Mouse (Mus musculus) gastrocnemius, postnatal 14 days (tissue): ENCODE data around the gene Lrp10. TPM values are rescaled to one million over a fixed set of nuclear protein-coding genes. Genes with fewer than 3 reads are reported as not detected.

Source experiments
- DNase-seq: peaks from one replicate; pipeline ENCODE4 v3.0.0; 2021; ENCODE audit warnings: mixed read lengths
- intact Hi-C: fragments of 180-260 bp; cut with DNase I; formaldehyde crosslinking; loops from one replicate; pipeline ENCODE4 v1.15.1; 2025; ENCODE audit warnings: low total_unique reads
- total RNA-seq, 2 experiments: library from RNA; stranded (reverse); gene quantifications; 2 replicates each; pipeline ENCODE4 v1.2.3; 2021

Gene Lrp10
- total RNA-seq, 2 experiments from 2014 or later, result 33.5 to 37.2 TPM

DNA sequence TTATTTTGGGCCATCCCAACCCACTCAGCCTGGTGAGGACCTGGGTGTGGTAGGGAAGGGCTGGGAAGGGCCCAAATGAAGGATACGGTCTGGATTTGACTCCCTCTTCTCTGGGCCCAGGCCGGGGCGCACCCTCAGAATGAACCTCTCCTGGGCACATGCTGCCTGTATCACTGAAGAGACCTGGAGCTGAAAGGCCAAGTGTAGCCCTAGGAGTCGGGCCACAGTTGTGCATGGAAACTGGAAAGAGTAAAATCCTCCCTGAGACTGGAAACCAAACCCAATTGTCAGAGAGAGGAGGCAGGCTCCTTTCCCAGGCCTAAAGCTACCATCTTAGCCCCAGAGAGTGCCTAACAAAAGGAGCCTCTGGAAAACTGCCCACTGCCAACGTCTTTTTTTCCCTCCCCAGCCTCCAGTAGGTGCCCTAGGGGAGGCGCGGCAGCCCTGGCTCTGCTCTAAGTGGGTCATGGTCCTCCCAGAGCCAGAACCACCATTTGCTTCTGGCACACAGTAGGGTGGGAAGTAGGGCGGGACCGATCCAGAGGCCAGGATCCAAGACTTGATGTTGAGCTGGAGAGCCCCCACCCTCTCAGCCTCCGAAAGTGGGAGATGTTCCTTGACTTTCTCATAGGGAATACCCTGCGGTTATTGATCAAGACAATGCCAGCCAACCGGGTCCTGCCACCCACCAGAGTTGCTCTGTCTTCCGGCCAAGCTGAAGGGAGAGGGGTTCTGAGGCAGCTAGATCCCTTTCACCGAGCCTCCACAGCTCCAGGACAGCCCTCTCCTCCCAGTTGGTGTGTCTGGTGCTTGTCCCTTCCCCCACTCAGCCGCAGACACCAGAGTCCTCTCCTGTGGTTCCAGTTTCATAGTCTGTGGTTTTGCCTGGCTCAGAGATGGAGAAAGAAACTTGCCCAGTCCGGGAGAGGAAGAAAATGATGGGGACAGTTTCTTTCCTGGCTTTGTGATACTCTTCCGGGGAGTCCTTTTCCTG lies 30.8 kb upstream of the Lrp10 start:
- intact Hi-C loops, result no loop called here
- peak; percentile 43 for DNase-seq

DNA sequence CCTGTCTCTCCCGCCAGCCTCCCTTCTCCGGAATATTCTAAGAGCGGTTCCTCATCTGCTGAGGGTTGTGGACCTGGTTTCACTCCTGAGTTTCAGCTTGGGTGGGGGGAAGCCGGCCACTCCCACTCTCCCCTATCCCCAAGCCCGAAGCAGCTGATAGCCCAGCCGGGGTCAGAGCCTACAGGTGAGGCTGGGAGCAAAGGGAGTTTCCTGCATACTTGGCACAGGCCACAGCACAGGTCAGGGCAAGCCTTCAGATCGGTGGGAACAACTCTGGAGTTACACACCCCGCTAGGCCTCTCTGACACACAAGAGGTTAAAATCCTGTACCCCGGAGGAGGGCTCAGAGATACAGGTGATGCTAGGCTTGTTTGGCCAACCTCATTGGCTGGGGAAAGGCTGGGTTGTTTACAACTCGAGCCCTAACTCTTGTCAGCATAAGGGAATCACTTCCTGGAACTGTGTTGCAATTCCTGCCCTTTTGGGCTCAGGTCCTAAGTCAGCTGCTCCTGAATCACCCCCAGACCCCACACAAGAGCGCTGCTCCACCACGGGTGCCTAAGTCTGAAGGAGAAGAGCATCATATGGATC lies 29.9 kb upstream of the Lrp10 start:
- DNase-seq, result no peak
- intact Hi-C loops, result no loop called here

DNA sequence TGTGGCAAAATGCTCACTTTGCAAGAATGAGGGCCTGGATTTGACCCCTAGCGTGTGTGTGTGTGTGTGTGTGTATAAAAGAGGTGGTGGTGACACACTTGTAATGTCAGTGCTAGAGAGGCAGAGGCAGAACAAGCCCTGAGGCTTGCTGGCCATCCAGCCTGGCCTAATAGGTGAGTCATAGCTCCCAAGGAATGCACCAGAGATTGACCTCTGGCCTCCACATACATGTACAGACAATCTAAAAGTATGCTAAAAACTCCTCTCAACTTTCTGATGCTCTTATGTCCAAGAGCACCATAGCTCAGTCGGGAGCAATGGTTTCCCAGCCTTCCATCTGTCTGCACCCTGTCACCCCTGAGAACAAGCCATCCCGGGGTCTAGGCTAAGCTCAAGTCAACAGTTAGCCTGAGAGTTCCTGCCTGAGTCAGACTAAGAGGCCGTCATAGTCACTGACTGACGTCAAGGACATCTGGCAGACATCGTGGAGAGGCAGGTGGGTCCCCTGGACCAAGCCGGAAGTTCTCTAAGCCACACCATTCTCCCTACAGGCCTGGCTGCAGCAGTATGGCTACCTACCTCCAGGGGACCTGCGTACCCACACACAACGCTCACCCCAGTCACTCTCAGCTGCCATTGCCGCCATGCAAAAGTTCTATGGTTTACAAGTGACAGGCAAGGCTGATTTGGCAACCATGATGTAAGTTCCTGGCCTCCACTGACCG lies 28.6 kb upstream of the Lrp10 start:
- DNase-seq, result no peak
- intact Hi-C loops, result no loop called here

DNA sequence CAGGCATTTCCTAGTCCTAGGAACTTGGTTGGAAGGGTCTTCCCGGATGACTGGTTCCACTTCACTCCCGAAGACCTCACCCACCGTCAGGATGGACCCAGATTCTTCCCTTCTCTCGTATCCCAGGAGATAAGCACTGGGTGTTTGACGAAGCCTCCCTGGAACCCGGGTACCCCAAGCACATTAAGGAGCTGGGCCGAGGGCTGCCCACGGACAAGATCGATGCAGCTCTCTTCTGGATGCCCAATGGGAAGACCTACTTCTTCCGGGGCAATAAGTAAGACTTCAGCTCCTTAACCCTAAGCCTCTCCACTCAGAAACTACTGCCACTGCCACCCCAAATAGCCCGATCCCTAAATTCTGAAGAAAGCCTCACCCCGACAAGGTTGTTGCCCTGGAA lies 24.8 kb upstream of the Lrp10 start:
- intact Hi-C loops, result no loop called here
- DNase-seq, result no peak

DNA sequence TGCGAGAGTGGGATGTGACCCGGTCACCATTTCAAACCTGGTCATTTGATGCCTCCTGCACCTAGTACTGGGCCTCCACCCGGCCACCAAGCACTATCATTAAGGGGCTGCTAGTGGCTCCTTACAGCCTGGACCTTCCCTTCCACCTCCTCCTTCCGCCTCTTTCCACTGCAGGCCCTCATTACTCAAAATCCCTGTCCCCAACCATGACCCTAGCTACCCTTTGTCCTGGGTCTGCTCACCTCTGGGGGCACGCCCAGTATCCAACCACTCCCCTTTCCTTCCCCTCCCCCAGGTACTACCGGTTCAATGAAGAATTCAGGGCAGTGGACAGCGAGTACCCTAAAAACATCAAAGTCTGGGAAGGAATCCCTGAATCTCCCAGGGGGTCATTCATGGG lies 24.3 kb upstream of the Lrp10 start:
- intact Hi-C loops, result no loop called here
- no peak for DNase-seq

DNA sequence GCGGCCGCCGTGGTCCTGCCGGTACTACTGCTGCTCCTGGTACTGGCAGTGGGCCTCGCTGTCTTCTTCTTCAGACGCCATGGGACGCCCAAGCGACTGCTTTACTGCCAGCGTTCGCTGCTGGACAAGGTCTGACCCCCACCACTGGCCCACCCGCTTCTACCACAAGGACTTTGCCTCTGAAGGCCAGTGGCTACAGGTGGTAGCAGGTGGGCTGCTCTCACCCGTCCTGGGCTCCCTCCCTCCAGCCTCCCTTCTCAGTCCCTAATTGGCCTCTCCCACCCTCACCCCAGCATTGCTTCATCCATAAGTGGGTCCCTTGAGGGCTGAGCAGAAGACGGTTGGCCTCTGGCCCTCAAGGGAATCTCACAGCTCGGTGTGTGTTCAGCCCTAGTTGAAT lies 23.4 kb upstream of the Lrp10 start:
- intact Hi-C loops, result no loop called here
- no peak for DNase-seq

DNA sequence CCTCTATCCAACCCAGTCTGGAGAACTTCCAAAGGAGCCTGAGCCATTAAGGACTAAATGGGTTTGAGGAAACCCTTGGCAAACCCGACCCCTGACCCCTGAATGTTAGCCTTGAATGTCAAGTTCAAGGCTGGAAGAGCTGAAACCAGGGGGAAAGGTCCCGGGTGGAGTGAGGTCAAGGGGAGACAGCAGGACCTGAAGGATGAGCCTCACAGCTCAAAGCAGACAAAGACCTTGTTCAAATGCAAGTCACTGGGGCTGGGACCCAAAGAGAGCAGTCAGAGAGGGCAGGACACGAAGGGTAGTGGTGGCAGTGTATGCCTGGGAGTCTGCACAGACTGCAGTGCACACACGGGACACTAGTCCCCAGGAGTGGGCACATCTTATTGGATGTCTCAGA lies 22.6 kb upstream of the Lrp10 start:
- no peak for DNase-seq
- intact Hi-C loops, result no loop called here

DNA sequence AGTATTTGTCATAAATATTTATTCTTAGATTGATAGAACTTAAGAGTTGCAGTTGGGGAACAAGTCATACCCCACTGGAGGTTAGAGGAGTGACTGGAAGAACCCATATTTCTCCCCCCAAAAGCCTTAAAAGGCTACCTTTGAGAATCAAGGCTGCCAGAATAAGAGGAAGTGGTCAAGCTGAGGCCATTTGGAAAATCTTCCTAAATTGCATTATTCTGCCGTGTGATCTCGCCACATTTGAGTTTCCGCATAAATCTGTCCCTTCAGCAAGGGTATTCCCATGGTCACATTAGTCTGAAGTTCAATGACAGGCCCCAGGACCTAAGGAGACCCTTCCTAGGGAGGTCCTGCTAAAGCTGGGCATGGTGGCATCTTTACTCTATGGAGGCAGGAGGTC lies 21.4 kb upstream of the Lrp10 start:
- intact Hi-C loops, result no loop called here
- no peak for DNase-seq

DNA sequence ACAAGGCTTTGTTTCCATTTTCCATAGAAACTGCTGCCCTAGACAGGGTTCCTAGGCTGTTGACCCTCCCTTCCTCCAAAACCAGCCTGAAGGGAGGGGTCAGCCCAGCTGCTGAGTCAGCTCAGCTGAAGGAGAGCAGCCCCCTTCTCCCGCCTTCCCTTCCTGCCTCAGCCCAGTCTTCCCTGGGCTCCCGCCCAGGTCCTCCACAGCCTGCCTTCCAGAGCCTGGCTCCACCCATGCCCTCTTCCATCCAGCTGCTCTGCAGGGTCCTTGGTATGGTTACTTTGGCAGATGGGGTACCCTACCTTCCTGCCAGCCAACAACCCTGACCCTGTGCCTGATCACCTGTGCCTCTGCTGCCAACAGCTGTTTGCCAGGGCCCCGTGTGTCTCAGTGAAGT lies 20.7 kb upstream of the Lrp10 start:
- intact Hi-C loops, result no loop called here
- DNase-seq, result peak; percentile 86

DNA sequence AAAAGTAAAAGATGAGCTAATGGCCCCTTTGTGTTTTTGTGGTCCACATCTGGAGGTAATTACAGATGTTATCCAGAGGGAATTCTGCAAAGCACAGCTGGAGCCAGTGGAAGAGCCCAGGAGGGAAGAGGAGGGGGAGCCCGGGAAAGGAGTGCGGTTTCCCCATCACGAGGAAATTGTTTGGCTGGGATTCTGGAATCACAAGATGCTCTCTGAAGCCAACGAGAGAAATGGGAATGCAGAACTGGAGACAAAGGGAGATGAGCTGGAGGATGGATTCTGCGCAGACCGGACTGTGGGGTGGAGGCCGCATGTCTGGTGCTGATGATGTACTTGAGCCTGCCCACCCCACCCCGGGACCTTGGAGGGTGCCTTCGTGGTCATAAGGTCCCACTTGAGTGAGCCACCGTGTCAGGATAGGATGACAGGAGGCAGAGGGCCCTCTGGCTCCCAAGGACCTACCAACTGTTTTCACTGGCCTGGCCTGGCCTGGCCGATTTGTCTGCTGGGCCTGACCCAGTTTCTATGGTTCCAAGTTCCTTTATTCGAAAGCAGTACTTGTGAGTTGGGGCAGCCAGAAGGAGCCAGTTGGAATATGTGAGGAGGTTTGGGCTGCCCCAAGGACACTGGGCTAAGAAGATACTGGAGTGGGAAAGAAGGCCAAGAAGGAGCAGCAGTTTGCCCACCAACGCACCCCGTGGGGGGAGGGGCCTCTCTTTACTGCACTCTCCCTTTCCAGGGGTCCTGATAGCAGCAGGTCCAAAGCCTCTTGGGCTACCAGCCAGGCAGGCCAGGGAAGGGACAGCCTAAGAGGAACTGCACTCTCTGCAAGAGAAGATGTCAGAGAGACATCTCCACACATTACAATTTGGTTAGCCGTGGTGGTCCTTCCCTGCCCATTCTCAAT lies 20.0 kb upstream of the Lrp10 start:
- peak; percentile 71 for DNase-seq
- intact Hi-C loops, result no loop called here

DNA sequence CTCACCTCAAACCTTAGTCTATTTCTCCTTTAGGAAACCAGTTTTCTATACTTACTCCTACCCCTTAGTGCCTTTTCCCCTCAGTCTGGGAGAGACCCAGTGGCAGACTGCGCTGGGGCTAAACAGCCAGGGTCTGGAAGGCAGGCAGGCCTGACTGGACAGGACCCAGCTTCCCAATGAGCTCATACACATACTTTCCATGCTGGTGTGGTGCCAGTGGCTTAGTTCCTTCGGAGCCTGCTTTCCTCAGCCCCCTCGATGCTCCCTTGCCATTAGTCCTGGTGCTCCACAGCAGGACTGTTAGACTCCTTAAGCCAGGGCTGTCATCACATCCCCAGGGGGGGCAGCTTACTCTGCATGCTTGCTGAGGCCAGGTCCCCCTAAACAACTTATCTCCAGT lies 18.5 kb upstream of the Lrp10 start:
- DNase-seq, result peak; percentile 80
- intact Hi-C loops, result loop anchor here (5.0 kb wide), 1 partner anchor 218 kb away; no protein-coding TSS in a partner anchor

DNA sequence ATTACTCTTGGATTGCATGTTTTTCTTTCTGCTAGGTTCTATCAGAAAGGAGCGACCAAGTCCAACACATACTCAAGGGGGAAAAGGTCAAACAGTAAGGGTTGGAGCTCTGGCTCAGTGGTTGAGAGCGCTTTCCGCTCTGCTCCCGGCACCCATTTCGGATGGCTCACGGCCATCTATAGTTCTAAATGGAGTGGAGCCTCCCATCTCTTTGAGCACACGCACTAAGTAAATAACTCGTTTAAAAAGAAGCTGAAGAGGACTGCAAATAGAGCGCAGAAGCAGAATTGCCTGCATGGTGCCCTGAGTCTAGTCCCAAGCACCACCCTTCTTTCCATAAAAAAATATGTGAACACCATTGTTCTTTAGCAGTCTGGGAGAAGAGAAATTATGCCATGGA lies 10.4 kb upstream of the Lrp10 start:
- no peak for DNase-seq
- intact Hi-C loops, result no loop called here

DNA sequence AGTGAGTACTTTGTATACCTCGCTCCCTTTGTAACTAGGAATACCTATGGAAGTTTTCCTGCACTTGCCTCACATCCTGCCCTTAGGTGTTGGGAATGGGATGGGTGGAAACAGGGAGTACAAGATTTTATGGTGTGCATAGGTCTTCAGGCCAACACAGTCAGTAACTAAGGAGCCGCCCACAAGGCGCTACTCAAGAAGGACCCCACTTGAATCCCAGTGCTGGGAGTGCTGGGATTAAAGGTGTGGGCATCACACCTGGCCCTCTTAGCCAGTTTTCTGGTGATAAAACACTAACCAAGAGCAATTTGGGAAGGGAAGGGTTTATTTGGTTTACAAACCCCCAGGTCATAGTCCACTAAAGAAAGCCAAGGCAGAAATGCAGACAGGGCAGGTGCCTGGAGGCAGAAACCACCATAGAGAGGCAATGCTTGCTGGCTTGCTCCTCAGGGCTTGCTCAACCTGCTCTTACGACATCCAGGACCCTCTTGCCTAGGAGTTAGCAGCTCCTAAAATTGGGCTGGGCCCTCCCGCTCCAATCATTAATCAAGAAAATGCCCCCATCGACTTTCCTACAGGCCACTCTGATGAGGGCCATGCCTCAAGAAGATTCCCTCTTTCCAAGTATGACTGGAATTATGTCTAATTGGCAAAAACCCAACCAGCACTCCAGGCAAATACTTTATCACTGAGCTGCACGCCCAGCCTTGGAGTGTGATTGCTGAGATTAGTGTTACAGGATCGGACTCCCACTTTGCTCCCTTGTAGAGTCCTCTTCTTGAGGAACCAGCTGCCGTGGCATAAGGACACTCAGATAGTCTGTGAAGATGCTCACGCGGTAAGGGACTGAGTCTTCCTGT lies 9.0 kb upstream of the Lrp10 start:
- intact Hi-C loops, result no loop called here

DNA sequence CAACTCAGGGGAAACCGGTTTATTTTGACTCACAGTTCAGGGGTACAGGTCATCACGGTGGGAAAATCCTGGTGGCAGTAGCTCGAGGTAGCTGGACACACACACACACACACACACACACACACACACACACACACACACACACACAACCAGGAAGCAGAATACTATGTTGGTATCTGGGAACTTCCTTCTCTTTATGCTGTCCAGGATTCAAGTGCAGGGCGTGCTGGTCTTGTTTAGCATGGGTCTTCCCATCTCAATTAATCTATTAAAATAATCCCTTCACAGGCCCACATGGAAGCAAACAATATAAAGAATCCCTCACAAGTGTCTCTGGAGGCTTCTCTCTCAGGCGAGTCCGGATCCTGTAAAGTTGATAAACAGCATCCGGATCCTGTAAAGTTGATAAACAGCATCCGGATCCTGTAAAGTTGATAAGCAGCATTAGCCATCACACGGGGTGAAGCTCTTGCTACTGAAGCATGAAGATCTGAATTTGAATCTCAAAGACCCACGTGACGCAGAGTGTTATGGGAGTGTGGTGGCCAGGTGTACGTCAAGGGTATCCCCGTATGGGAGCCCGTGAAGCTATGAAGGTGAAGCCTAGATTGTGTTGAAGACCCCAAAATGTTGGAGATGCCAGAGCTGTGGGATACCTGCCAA lies 5.9 kb upstream of the Lrp10 start:
- intact Hi-C loops, result no loop called here
- DNase-seq, result no peak

More for the DNA sequence above, 9.0 kb upstream of the Lrp10 start:
- DNase-seq, result no peak

DNA sequence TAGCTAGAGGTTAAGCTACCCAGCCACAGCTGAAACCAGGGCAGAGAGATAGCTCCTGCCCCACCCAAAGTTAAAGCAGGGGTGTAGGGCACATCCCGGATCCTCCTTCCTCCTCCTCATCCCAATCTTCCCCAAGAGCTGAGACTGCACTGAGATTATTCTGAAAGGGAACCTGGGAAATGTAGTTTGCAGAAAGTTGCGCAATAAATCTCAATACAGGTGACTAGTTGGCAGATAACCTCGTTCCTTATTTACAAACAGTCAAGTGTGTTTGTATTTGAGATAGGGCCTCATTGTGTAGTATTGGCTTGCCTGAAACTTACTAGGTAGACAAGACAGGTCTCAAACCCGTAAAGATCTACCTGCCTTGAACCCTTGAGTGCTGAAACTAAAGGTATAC lies 1.8 kb upstream of the Lrp10 start:
- DNase-seq, result no peak
- intact Hi-C loops, result no loop called here

DNA sequence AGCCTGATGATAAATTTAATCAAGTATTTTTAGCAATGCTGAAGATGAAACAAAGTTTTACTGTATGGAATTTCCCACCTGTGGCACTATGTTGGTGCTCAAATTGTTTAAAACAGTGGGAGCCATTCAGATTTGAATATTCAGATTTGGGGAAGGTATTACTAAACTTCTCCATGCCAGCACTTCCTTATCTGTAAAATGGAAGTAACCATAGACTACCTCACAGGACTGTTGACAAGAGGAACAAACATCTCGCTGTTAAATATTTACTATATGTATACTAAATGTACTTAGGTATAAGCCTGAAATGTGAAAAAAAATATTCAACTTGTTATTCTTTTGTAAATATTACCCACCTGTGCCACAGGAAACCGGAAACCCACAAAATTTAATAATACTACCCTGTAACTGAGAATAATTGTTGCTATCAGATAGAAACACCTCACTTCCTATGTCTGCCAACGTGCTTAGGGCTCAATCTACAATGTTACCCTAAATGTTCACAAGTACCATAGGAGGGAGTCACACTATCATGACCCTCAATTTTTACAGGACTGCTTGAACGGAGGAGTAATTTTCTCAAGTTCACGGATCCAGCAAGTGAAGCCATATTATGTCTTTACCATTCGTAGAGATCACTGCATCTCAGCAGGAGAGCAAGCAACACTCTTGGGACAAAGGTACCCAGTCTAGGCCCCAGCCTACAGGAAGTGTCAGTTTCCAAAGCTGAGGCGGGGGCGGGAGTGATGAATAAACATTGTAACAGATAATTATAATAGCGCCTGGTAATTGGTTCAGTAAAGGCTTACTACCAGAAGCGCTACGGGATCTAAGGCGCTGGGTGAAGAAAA lies 604 bp upstream of the Lrp10 start:
- intact Hi-C loops, result no loop called here
- DNase-seq, result no peak
